Mouse (Mus musculus) monocyte, adult 59 days (primary cell): ENCODE results near the gene Srgap1. TPM values are rescaled to one million over a fixed set of nuclear protein-coding genes. Genes with fewer than 3 reads are reported as not detected.

ENCODE experiments used
- total RNA-seq, 2 experiments: library from RNA; stranded (reverse); gene quantifications; one replicate each; pipeline ENCODE4 v1.2.4; 2023

Gene Srgap1
- total RNA-seq: under 1 TPM; 0.12 to 0.37 TPM

GRCm38 (mm10) chr10:122046904-122047726, at the start of gene Srgap1:
TSS of gene Srgap1 (minus strand) at chr10:122047315.

GRCm38 (mm10) chr10:121739548-121740505, 307.3 kb downstream of the Srgap1 start, which contains the start of gene BC048403:
TSS of gene BC048403 (plus strand) at chr10:121739937.

Other genes with a start within 250 kb of the Srgap1 start
- gene Rxylt1, start 50.1 kb upstream of the Srgap1 start, total RNA-seq: 10 to 100 TPM; 26.2 to 29.1 TPM